Mouse (Mus musculus) neutrophil, adult 59 days (primary cell): ENCODE data around the gene Pdgfc. TPM values are rescaled to one million over a fixed set of nuclear protein-coding genes. Genes with fewer than 3 reads are reported as not detected.

Source experiments
- total RNA-seq, 2 experiments: library from RNA; stranded (reverse); gene quantifications; 1 replicate in 1 of 2; 2 replicates in 1 of 2; pipeline ENCODE4 v1.2.4; 2023

Pdgfc gene
- under 1 TPM in 1 of 2 experiments, not detected in 1; 0.16 TPM for total RNA-seq

GRCm38 (mm10) chr3:81036151-81036553 lies at the start of gene Pdgfc:
Gene Pdgfc (plus strand): TSS chr3:81036416.

Other genes with a start within 250 kb of the Pdgfc start
- not detected for gene Gria2, start 233.6 kb upstream of the Pdgfc start, total RNA-seq
- gene Glrb, start 122.8 kb upstream of the Pdgfc start, total RNA-seq: not detected